Mouse (Mus musculus) heart, postnatal 14 days (tissue): ENCODE measurements around the gene Lipk. TPM values are rescaled to one million over a fixed set of nuclear protein-coding genes. Genes with fewer than 3 reads are reported as not detected.

Source experiments
- microRNA-seq, 2 experiments: library from miRNA; unstranded; fragments of <30 nt; microRNA quantifications; one replicate each; pipeline ENCODE4 v1.2.0; 2021 to 2022
- total RNA-seq, 2 experiments: library from RNA; stranded (reverse); gene quantifications; 2 replicates each; pipeline ENCODE4 v1.2.3; 2021

Lipk gene
- total RNA-seq, 2 experiments from 2014 or later, result not detected

Small RNAs within 50 kb of the gene (microRNA-seq; reads per million reads assigned to microRNA genes)
- 0 reads per million in 2 experiments for gene Gm23334

Other genes with a start within 250 kb of the Lipk start
- 1 to 10 TPM; 9.4 to 9.5 TPM for gene Lipo3, start 246.3 kb upstream of the Lipk start, total RNA-seq
- not detected for gene Lipo1, start 220.8 kb upstream of the Lipk start, total RNA-seq
- gene Lipf, start 47.1 kb upstream of the Lipk start, total RNA-seq, result not detected
- gene Lipn, start 59.1 kb downstream of the Lipk start, total RNA-seq, result not detected
- gene Lipm, start 92.6 kb downstream of the Lipk start, total RNA-seq, result not detected
- not detected for gene Ankrd22, start 157.8 kb downstream of the Lipk start, total RNA-seq
- 1 to 10 TPM; 4.6 to 4.9 TPM for gene Stambpl1, start 183.9 kb downstream of the Lipk start, total RNA-seq
- gene Acta2, start 247.3 kb downstream of the Lipk start, total RNA-seq, result 100 to 1,000 TPM; 391 to 443 TPM